Mouse (Mus musculus) liver, postnatal 0 days (tissue): ENCODE results near the gene Lck.

Experiments used
- CTCF ChIP-seq: sonication (generic); IDR thresholded peaks from 2 replicates; pipeline ENCODE4 v1.5.1; 2016; ENCODE audit warnings: antibody characterized with exemption, low read depth
- EP300 ChIP-seq: IDR thresholded peaks from 2 replicates; pipeline ENCODE4 v1.6.1; 2016; ENCODE audit warnings: antibody characterized with exemption, low read depth, mild to moderate bottlenecking

GRCm38 (mm10) chr4:129508237-129508515 is 65.3 kb downstream of the Lck start:
- no peak for TF ChIP-seq CTCF
- TF ChIP-seq EP300: no peak
